Mouse (Mus musculus) erythroblast, embryonic 14.5 days (primary cell): ENCODE measurements around the gene Ankrd16.

ENCODE experiments used
- GATA1 ChIP-seq: IDR thresholded peaks from 2 replicates; pipeline ENCODE4 v1.6.1; 2012; ENCODE audit warnings: low read length, inconsistent platforms, mixed read lengths
- TAL1 ChIP-seq: IDR thresholded peaks from 3 replicates; pipeline ENCODE4 v1.6.1; 2012; ENCODE audit warnings: low read length, inconsistent platforms, mixed read lengths

- no peak for TF ChIP-seq GATA1
- no peak for TF ChIP-seq TAL1
Measured at GRCm38 (mm10) chr2:11771701-11772100, 6.0 kb upstream of the Ankrd16 start.
